Mouse (Mus musculus) forebrain, embryonic 11.5 days (tissue): ENCODE data around the gene Leng9. TPM values are rescaled to one million over a fixed set of nuclear protein-coding genes. Genes with fewer than 3 reads are reported as not detected.

Experiments
- ATAC-seq: fragments of 200-750 bp; cut with Nextera tagmentation; replicated peaks from 2 replicates; pipeline ENCODE4 v1.8.0; 2017; ENCODE audit warnings: moderate TSS enrichment; ENCODE audit not compliant: low FRiP score
- DNase-seq: peaks from one replicate; pipeline ENCODE4 v3.0.0-alpha.2; 2017; ENCODE audit warnings: low spot score
- H3K27ac ChIP-seq: fragments of 300-500 bp; sonication (generic); 2 replicates; pipeline ENCODE4 v1.5.1; 2014; ENCODE audit warnings: low read depth, low read length
- H3K27me3 ChIP-seq: fragments of 300-500 bp; sonication (generic); 2 replicates; pipeline ENCODE4 v1.6.1; 2014; ENCODE audit warnings: mild to moderate bottlenecking, low read length, mixed read lengths; ENCODE audit not compliant: control insufficient read depth, insufficient read depth
- H3K36me3 ChIP-seq: fragments of 300-500 bp; sonication (generic); 2 replicates; pipeline ENCODE4 v1.6.1; 2014; ENCODE audit warnings: mild to moderate bottlenecking, low read length, moderate library complexity, mixed read lengths; ENCODE audit not compliant: control insufficient read depth, insufficient read depth
- H3K4me1 ChIP-seq: fragments of 300-500 bp; sonication (generic); replicated peaks from 2 replicates; pipeline ENCODE4 v1.6.1; 2014; ENCODE audit warnings: low read length, mixed read lengths; ENCODE audit not compliant: control insufficient read depth, insufficient read depth
- H3K4me2 ChIP-seq: fragments of 300-500 bp; sonication (generic); 2 replicates; pipeline ENCODE4 v1.6.1; 2014; ENCODE audit warnings: low read depth, mild to moderate bottlenecking, low read length, moderate library complexity, mixed read lengths; ENCODE audit not compliant: severe bottlenecking
- H3K4me3 ChIP-seq: fragments of 300-500 bp; sonication (generic); 2 replicates; pipeline ENCODE4 v1.5.1; 2014; ENCODE audit warnings: low read depth, low read length
- H3K9ac ChIP-seq: fragments of 300-500 bp; sonication (generic); 2 replicates; pipeline ENCODE4 v1.6.1; 2014; ENCODE audit warnings: low read length
- H3K9me3 ChIP-seq: fragments of 300-500 bp; sonication (generic); 2 replicates; pipeline ENCODE4 v1.6.1; 2016; ENCODE audit warnings: low read length, mixed read lengths; ENCODE audit not compliant: control insufficient read depth
- WGBS: fragments of 180-500 bp; shearing (Covaris S2); extraction: QIAGEN DNeasy Blood & Tissue Kit; methylation state at CpG from one replicate; pipeline ENCODE4 v1.1.7; 2014; 5-methylcytosine and 5-hydroxymethylcytosine counted together
- polyA plus RNA-seq: library from polyadenylated mRNA; unstranded; fragments of >200 nt; fragmentation: Nextera tagmentation; extraction: Ambion mirVana; gene quantifications from 2 replicates; pipeline ENCODE4 v1.2.1, GENCODE M21; 2014

The Leng9 gene
- polyA plus RNA-seq, 1 experiment from 2014 or later: 1.6 TPM

GRCm38 (mm10) chr7:4146241-4147180 lies 3.7 kb downstream of the Leng9 start:
- H3K4me3 ChIP-seq: no peak overlapping the region
- DNase-seq: no peak
- no peak overlapping the region for H3K9ac ChIP-seq
- WGBS: 94% methylated on average over 22 of the region's 23 CpGs
- H3K9me3 ChIP-seq: no peaks in the 10 kb centered on the region
- H3K4me2 ChIP-seq: no peak overlapping the region
- H3K36me3 ChIP-seq: peaks cover 49% of the 10 kb centered on the region
- no peak for ATAC-seq
- H3K4me1 ChIP-seq: peaks cover 7% of the 10 kb centered on the region; the same call in 1 of the 2 replicates
- H3K27ac ChIP-seq: no peak overlapping the region
- peaks cover 14% of the 10 kb centered on the region for H3K27me3 ChIP-seq

DNA sequence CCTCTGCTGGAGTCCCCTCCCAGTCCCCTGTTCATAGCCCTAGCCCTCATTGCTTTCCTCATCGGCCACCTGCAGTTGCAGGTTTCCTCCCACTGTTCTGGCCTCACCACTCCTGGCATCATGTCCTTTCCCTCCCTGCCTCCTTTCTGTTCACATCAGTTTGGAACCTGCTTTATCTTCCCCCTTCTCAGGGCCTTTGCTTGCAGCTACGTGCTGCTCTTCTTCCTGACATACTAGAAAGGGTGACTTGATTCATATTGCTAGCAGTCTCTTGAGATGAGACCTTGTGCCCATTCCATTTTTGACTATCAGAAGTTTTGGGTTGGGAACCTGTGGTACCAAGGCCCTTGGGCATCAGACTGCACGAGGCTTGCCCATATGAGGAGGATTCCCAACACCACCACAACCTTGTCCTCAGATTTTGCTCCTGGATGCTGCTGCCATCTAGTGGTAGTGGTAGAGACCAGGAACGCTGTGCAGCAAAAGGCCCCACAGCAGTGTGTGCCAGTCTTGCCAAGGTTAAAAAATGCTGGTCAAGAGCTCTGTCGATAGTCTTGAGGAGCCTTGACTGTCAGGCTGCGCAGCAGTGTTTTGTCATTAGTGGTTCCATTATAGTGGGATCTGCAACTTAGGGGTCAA lies 4.5 kb downstream of the Leng9 start:
- ATAC-seq (no peak), DNase-seq (no peak)
- Histone ChIP-seq H3K4me3 (no peak overlapping the region), H3K36me3 (peaks cover 50% of the 10 kb centered on the region), H3K27ac (no peak overlapping the region), H3K27me3 (peaks cover 6% of the 10 kb centered on the region), H3K4me1 (peaks cover 4% of the 10 kb centered on the region; the same call in 1 of the 2 replicates), H3K4me2 (no peak overlapping the region), H3K9ac (no peak overlapping the region), H3K9me3 (no peaks in the 10 kb centered on the region)
- 69% methylated on average over 6 of the region's 6 CpGs for WGBS

DNA sequence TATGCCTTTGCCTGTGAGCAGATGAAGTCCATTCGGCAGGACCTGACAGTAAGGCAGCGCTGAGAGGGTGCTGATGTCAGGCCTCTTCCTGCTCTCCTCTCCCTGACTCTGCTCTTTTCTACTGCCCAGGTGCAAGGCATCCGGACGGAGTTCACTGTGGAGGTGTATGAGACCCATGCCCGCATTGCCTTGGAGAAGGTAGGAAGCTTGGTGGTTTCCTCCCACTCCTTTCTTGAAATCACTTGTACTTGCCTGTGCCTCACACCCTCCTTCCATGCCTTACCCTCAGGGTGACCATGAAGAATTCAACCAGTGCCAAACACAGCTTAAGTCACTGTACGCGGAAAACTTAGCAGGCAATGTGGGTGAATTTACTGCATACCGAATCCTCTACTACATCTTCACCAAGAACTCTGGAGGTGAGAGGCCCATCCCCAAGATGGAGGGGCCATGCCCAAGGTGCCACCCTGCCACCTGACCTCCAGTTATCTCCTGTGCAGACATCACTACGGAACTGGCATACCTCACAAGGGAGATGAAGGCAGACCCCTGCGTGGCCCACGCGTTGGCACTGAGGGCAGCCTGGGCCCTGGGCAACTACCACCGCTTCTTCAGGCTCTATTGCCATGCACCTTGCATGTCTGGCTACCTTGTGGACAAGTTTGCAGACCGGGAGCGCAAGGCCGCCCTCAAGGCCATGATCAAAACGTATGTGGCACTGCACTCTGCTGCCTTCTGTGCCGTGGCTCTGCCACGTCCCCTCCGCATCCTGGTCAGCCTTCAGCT lies 5.2 kb downstream of the Leng9 start:
- Histone ChIP-seq H3K36me3 (peaks cover 52% of the 10 kb centered on the region), H3K4me1 (peaks cover under 1% of the 10 kb centered on the region; the same call in 1 of the 2 replicates), H3K9me3 (no peaks in the 10 kb centered on the region), H3K4me3 (no peak overlapping the region), H3K4me2 (no peak overlapping the region), H3K9ac (no peak overlapping the region), H3K27me3 (no peaks in the 10 kb centered on the region), H3K27ac (no peak overlapping the region)
- DNase-seq: no peak
- no peak for ATAC-seq
- 94% methylated on average over 20 of the region's 20 CpGs for WGBS

DNA sequence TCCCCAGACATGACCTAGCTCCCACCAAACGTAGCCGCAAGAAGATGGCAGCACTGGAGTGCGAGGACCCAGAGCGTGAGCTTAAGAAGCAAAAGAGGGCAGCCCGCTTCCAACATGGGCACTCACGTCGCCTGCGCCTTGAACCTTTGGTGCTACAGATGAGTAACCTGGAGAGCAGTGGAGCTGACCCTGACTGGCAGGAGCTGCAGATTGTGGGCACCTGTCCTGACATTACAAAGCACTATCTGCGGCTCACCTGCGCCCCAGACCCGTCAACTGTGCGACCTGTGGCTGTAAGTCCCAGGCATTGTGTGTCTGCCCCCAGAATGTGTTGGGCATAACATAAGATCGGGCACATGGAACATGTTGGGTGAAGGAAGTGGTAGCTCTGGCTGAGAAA lies 6.1 kb downstream of the Leng9 start:
- H3K27me3 ChIP-seq: no peaks in the 10 kb centered on the region

DNA sequence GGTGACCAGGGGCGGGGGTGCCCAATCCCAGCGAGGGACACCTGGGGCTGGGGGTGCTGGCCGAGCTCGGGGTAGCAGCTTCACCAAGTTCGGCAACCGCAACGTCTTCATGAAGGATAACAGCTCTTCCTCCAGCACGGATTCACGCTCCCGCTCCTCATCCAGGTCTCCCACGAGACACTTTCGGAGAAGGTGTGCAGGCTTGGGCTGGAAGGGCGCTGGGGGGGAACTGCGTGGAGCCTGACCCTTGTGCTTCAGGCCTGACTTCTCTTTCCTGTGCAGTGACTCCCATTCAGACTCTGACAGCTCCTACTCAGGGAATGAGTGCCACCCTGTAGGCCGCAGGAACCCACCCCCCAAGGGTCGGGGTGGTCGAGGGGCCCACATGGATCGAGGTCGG lies 6.7 kb downstream of the Leng9 start:
- Histone ChIP-seq H3K9me3 (no peaks in the 10 kb centered on the region), H3K9ac (no peak overlapping the region), H3K27me3 (no peaks in the 10 kb centered on the region), H3K4me3 (no peak overlapping the region), H3K36me3 (peaks cover 55% of the 10 kb centered on the region), H3K27ac (no peak overlapping the region), H3K4me2 (no peak overlapping the region), H3K4me1 (no peaks in the 10 kb centered on the region)
- no peak for ATAC-seq
- WGBS: 92% methylated on average over 19 of the region's 19 CpGs
- DNase-seq: peak; percentile 47

More for the DNA sequence above, 6.1 kb downstream of the Leng9 start:
- no peak for ATAC-seq
- Histone ChIP-seq H3K4me2 (no peak overlapping the region), H3K4me1 (no peaks in the 10 kb centered on the region; the same call in 1 of the 2 replicates), H3K9ac (no peak overlapping the region), H3K9me3 (no peaks in the 10 kb centered on the region), H3K27ac (no peak overlapping the region), H3K36me3 (peaks cover 55% of the 10 kb centered on the region), H3K4me3 (no peak overlapping the region)
- peak; percentile 42 for DNase-seq
- WGBS: 97% methylated on average over 13 of the region's 13 CpGs

- DNase-seq: peak; percentile 48
- no peak for ATAC-seq
- Histone ChIP-seq H3K27ac (no peak overlapping the region), H3K27me3 (no peaks in the 10 kb centered on the region), H3K9me3 (no peaks in the 10 kb centered on the region), H3K36me3 (peaks cover 55% of the 10 kb centered on the region), H3K4me1 (peaks cover 3% of the 10 kb centered on the region; the same call in 1 of the 2 replicates), H3K4me3 (no peak overlapping the region), H3K9ac (no peak overlapping the region), H3K4me2 (no peak overlapping the region)
- 92% methylated on average over 10 of the region's 10 CpGs for WGBS
Measured at GRCm38 (mm10) chr7:4142796-4143445, 7.3 kb downstream of the Leng9 start.

- no peak overlapping the region for H3K4me3 ChIP-seq
- H3K4me1 ChIP-seq: peaks cover 3% of the 10 kb centered on the region; the same call in 1 of the 2 replicates
- no peak overlapping the region for H3K9ac ChIP-seq
- H3K27ac ChIP-seq: no peak overlapping the region
- ATAC-seq (no peak), DNase-seq (peak; percentile 39)
- WGBS: 92% methylated on average over 6 of the region's 6 CpGs
- H3K27me3 ChIP-seq: no peaks in the 10 kb centered on the region
- no peaks in the 10 kb centered on the region for H3K9me3 ChIP-seq
- no peak overlapping the region for H3K4me2 ChIP-seq
- H3K36me3 ChIP-seq: peaks cover 49% of the 10 kb centered on the region
Measured at GRCm38 (mm10) chr7:4141648-4142325, 8.4 kb downstream of the Leng9 start.
